Mouse (Mus musculus): ENCODE results near the gene Mapk8ip3. TPM values are rescaled to one million over a fixed set of nuclear protein-coding genes. Genes with fewer than 3 reads are reported as not detected.

The Mapk8ip3 gene
- total RNA-seq, 1 experiment from 2014 or later, result 177 TPM

- DNase-seq, result no peak
Measured at GRCm38 (mm10) chr17:24902124-24902523, 34.7 kb downstream of the Mapk8ip3 start.

- no peak for DNase-seq
Measured at GRCm38 (mm10) chr17:24900014-24900413, 36.8 kb downstream of the Mapk8ip3 start.

GRCm38 (mm10) chr17:24899153-24899552 is 37.6 kb downstream of the Mapk8ip3 start:
- no peak for DNase-seq

GRCm38 (mm10) chr17:24898041-24898854 is 38.5 kb downstream of the Mapk8ip3 start:
- DNase-seq, result no peak

- peak; percentile 50 for DNase-seq
Measured at GRCm38 (mm10) chr17:24897600-24897999, 39.2 kb downstream of the Mapk8ip3 start.

GRCm38 (mm10) chr17:24896993-24897269 is 39.8 kb downstream of the Mapk8ip3 start:
- no peak for DNase-seq

GRCm38 (mm10) chr17:24896241-24896992 is 40.4 kb downstream of the Mapk8ip3 start, which contains the start of gene Nme3:
TSS of gene Nme3 (plus strand) at chr17:24896500.
- peak; percentile 83 for DNase-seq

GRCm38 (mm10) chr17:24895571-24896240 is 41.1 kb downstream of the Mapk8ip3 start:
- DNase-seq, result peak; percentile 57

- DNase-seq, result peak; percentile 80
Measured at GRCm38 (mm10) chr17:24894995-24895547, 41.7 kb downstream of the Mapk8ip3 start, which contains the start of the genes Eme2 and Mrps34. TSS of gene Eme2 (minus strand) at chr17:24895087. TSS of gene Mrps34 (plus strand) at chr17:24895116.

- DNase-seq, result no peak
Measured at GRCm38 (mm10) chr17:24894061-24894994, 42.4 kb downstream of the Mapk8ip3 start.

GRCm38 (mm10) chr17:24893276-24893675 is 43.5 kb downstream of the Mapk8ip3 start:
- no peak for DNase-seq

GRCm38 (mm10) chr17:24892785-24893184 is 44.0 kb downstream of the Mapk8ip3 start:
- DNase-seq, result no peak

GRCm38 (mm10) chr17:24891321-24891720 is 45.5 kb downstream of the Mapk8ip3 start:
- DNase-seq, result no peak

GRCm38 (mm10) chr17:24890151-24891092 is 46.4 kb downstream of the Mapk8ip3 start:
- DNase-seq, result no peak

GRCm38 (mm10) chr17:24888862-24889261 is 47.9 kb downstream of the Mapk8ip3 start:
- no peak for DNase-seq

- no peak for DNase-seq
Measured at GRCm38 (mm10) chr17:24887291-24888080, 49.3 kb downstream of the Mapk8ip3 start.

- no peak for DNase-seq
Measured at GRCm38 (mm10) chr17:24886932-24887271, 49.9 kb downstream of the Mapk8ip3 start.

GRCm38 (mm10) chr17:24886134-24886931 is 50.4 kb downstream of the Mapk8ip3 start, which contains the start of the genes Nubp2 and Spsb3:
TSS of gene Nubp2 (minus strand) at chr17:24886349.
TSS of gene Spsb3 (plus strand) at chr17:24886643.
- peak; percentile 98 for DNase-seq
